Mouse (Mus musculus) limb, embryonic 14.5 days (tissue): Measurements from ENCODE around the gene Best1. TPM values are rescaled to one million over a fixed set of nuclear protein-coding genes. Genes with fewer than 3 reads are reported as not detected.
A peak's percentile ranks its signal among the peaks of the same experiment; 100 is the strongest.

Experiments
- ATAC-seq: fragments of 200-750 bp; cut with Nextera tagmentation; 2 replicates; pipeline ENCODE4 v1.8.0; 2017; ENCODE audit warnings: low read depth, moderate number of reproducible peaks, moderate TSS enrichment; ENCODE audit not compliant: low FRiP score
- DNase-seq: peaks from one replicate; pipeline ENCODE4 v3.0.0-alpha.2; 2015; ENCODE audit warnings: low spot score
- H3K27ac ChIP-seq: fragments of 300-500 bp; sonication (generic); replicated peaks from 2 replicates; pipeline ENCODE4 v1.5.1; 2014; ENCODE audit warnings: low read depth, mild to moderate bottlenecking, low read length, moderate library complexity, mixed read lengths
- H3K27me3 ChIP-seq: fragments of 300-500 bp; sonication (generic); 2 replicates; pipeline ENCODE4 v1.6.1; 2014; ENCODE audit warnings: low read length, mixed read lengths; ENCODE audit not compliant: control insufficient read depth, insufficient read depth
- H3K36me3 ChIP-seq: fragments of 300-500 bp; sonication (generic); 2 replicates; pipeline ENCODE4 v1.6.1; 2014; ENCODE audit warnings: mild to moderate bottlenecking, low read length, moderate library complexity, mixed read lengths; ENCODE audit not compliant: control insufficient read depth, insufficient read depth
- H3K4me1 ChIP-seq: fragments of 300-500 bp; sonication (generic); 2 replicates; pipeline ENCODE4 v1.6.1; 2014; ENCODE audit warnings: antibody characterized with exemption, low read length, mixed read lengths; ENCODE audit not compliant: control insufficient read depth, insufficient read depth
- H3K4me2 ChIP-seq: fragments of 300-500 bp; sonication (generic); replicated peaks from 2 replicates; pipeline ENCODE4 v1.6.1; 2014; ENCODE audit warnings: low read depth, mild to moderate bottlenecking, low read length, moderate library complexity; ENCODE audit not compliant: severe bottlenecking
- H3K4me3 ChIP-seq: fragments of 300-500 bp; sonication (generic); replicated peaks from 2 replicates; pipeline ENCODE4 v1.5.1; 2014; ENCODE audit warnings: low read length
- H3K9ac ChIP-seq: fragments of 300-500 bp; sonication (generic); 2 replicates; pipeline ENCODE4 v1.6.1; 2014; ENCODE audit warnings: mild to moderate bottlenecking, low read depth, low read length, moderate library complexity; ENCODE audit not compliant: severe bottlenecking
- H3K9me3 ChIP-seq: fragments of 300-500 bp; sonication (generic); 2 replicates; pipeline ENCODE4 v1.6.1; 2016; ENCODE audit warnings: low read length; ENCODE audit not compliant: control insufficient read depth
- POLR2A ChIP-seq: fragments of 200-500 bp; IDR thresholded peaks from 2 replicates; pipeline ENCODE4 v1.8.0; 2012; ENCODE audit warnings: inconsistent platforms, mild to moderate bottlenecking, moderate library complexity, borderline replicate concordance; ENCODE audit not compliant: insufficient read depth, insufficient read length; ENCODE audit errors: extremely low read depth
- WGBS: fragments of 180-500 bp; shearing (Covaris S2); extraction: QIAGEN DNeasy Blood & Tissue Kit; methylation state at CpG from one replicate; pipeline ENCODE4 v1.1.7; 2014; 5-methylcytosine and 5-hydroxymethylcytosine counted together
- polyA plus RNA-seq, 2 experiments: library from polyadenylated mRNA; depleted of rRNA in 1 of 2; stranded (reverse) in 1 of 2; unstranded in 1 of 2; fragments of >200 nt; fragmentation: Nextera tagmentation in 1 of 2; extraction: Ambion mirVana in 1 of 2; gene quantifications; 2 replicates each; pipeline versions ENCODE4 v1.2.1 to v1.2.3; 2012 to 2014

Gene Best1
- polyA plus RNA-seq, 2 experiments, result 1.5 to 1.7 TPM

- H3K9me3 ChIP-seq, result no peaks in the 10 kb centered on the region
- no peak overlapping the region for H3K4me3 ChIP-seq
- H3K9ac ChIP-seq, result peak overlapping the region; percentile 4; the same call in 1 of the 2 replicates
- H3K4me2 ChIP-seq, result peak overlapping the region; percentile 10; the same call in 1 of the 2 replicates
- peak; percentile 60 for ATAC-seq
- H3K4me1 ChIP-seq, result peaks cover 34% of the 10 kb centered on the region
- peak; percentile 70 for DNase-seq
- peak overlapping the region; percentile 87 for H3K27ac ChIP-seq
- 7% methylated on average over 6 of the region's 6 CpGs for WGBS
- H3K27me3 ChIP-seq, result no peaks in the 10 kb centered on the region
- no peak for TF ChIP-seq POLR2A
- no peaks in the 10 kb centered on the region for H3K36me3 ChIP-seq
Observed at GRCm38 (mm10) chr19:10012827-10013278, 11.4 kb upstream of the Best1 start.

- H3K36me3 ChIP-seq, result no peaks in the 10 kb centered on the region
- 76% methylated on average over 1 of the region's 1 CpGs for WGBS
- H3K9ac ChIP-seq, result no peak overlapping the region
- DNase-seq, result no peak
- H3K27me3 ChIP-seq, result no peaks in the 10 kb centered on the region
- TF ChIP-seq POLR2A, result no peak
- ATAC-seq, result no peak
- no peak overlapping the region for H3K27ac ChIP-seq
- no peak overlapping the region for H3K4me3 ChIP-seq
- no peaks in the 10 kb centered on the region for H3K9me3 ChIP-seq
- H3K4me1 ChIP-seq, result peaks cover 29% of the 10 kb centered on the region
- no peak overlapping the region for H3K4me2 ChIP-seq
Observed at GRCm38 (mm10) chr19:10011408-10011807, 10.0 kb upstream of the Best1 start.

GRCm38 (mm10) chr19:10003696-10004095 is 2.3 kb upstream of the Best1 start:
- Histone ChIP-seq H3K36me3 (no peaks in the 10 kb centered on the region), H3K4me1 (no peaks in the 10 kb centered on the region), H3K27me3 (no peaks in the 10 kb centered on the region), H3K27ac (no peak overlapping the region), H3K9ac (no peak overlapping the region), H3K4me3 (no peak overlapping the region), H3K4me2 (no peak overlapping the region), H3K9me3 (no peaks in the 10 kb centered on the region)
- 92% methylated on average over 1 of the region's 1 CpGs for WGBS
- DNase-seq (no peak), ATAC-seq (no peak)
- TF ChIP-seq POLR2A, result no peak

GRCm38 (mm10) chr19:10000330-10000729 is 1.1 kb downstream of the Best1 start:
- H3K36me3 ChIP-seq, result no peaks in the 10 kb centered on the region
- TF ChIP-seq POLR2A, result no peak

GRCm38 (mm10) chr19:9998736-9999486 is 2.5 kb downstream of the Best1 start:
- no peaks in the 10 kb centered on the region for H3K27me3 ChIP-seq
- WGBS, result 58% methylated on average over 13 of the region's 13 CpGs
- DNase-seq (no peak), ATAC-seq (no peak)
- no peak overlapping the region for H3K4me2 ChIP-seq
- no peak overlapping the region for H3K27ac ChIP-seq
- TF ChIP-seq POLR2A, result no peak
- no peaks in the 10 kb centered on the region for H3K4me1 ChIP-seq
- H3K9ac ChIP-seq, result no peak overlapping the region
- no peaks in the 10 kb centered on the region for H3K9me3 ChIP-seq
- no peak overlapping the region for H3K4me3 ChIP-seq
- no peaks in the 10 kb centered on the region for H3K36me3 ChIP-seq

More at GRCm38 (mm10) chr19:10000330-10000729, 1.1 kb downstream of the Best1 start:
- no peaks in the 10 kb centered on the region for H3K4me1 ChIP-seq
- 22% methylated on average over 3 of the region's 3 CpGs for WGBS
- ATAC-seq, result no peak
- H3K9ac ChIP-seq, result no peak overlapping the region
- H3K27me3 ChIP-seq, result no peaks in the 10 kb centered on the region
- H3K27ac ChIP-seq, result no peak overlapping the region
- peak; percentile 64 for DNase-seq
- H3K4me2 ChIP-seq, result no peak overlapping the region
- no peak overlapping the region for H3K4me3 ChIP-seq
- H3K9me3 ChIP-seq, result no peaks in the 10 kb centered on the region

- Histone ChIP-seq H3K27me3 (no peaks in the 10 kb centered on the region), H3K27ac (no peak overlapping the region), H3K4me1 (peaks cover 3% of the 10 kb centered on the region; the same call in 1 of the 2 replicates), H3K4me3 (no peak overlapping the region), H3K4me2 (no peak overlapping the region), H3K9me3 (no peaks in the 10 kb centered on the region), H3K36me3 (no peaks in the 10 kb centered on the region), H3K9ac (no peak overlapping the region)
- TF ChIP-seq POLR2A, result no peak
- no peak for ATAC-seq
- DNase-seq, result no peak
- 73% methylated on average over 2 of the region's 2 CpGs for WGBS
Observed at GRCm38 (mm10) chr19:9998063-9998416, 3.4 kb downstream of the Best1 start.
